Mouse (Mus musculus) neural tube, embryonic 11.5 days (tissue): Measurements from ENCODE around the gene Eif5a. TPM values are rescaled to one million over a fixed set of nuclear protein-coding genes. Genes with fewer than 3 reads are reported as not detected.
"Not testable (repeated sequence)": the region's sequence is repeated elsewhere in the genome, so short reads cannot be mapped to it uniquely, and the experiment has no call there.

Source experiments
- ATAC-seq: fragments of 200-750 bp; cut with Nextera tagmentation; 2 replicates; pipeline ENCODE4 v1.8.0; 2017; ENCODE audit warnings: moderate number of reproducible peaks, mild to moderate bottlenecking, moderate TSS enrichment, moderate library complexity; ENCODE audit not compliant: insufficient read depth, low FRiP score, low TSS enrichment
- DNase-seq: peaks from one replicate; pipeline ENCODE4 v3.0.0-alpha.2; 2015; ENCODE audit warnings: low spot score
- H3K27ac ChIP-seq: fragments of 300-500 bp; sonication (generic); 2 replicates; pipeline ENCODE4 v1.5.1; 2014; ENCODE audit warnings: low read depth, mild to moderate bottlenecking, low read length
- H3K27me3 ChIP-seq: fragments of 300-500 bp; sonication (generic); 2 replicates; pipeline ENCODE4 v1.6.1; 2014; ENCODE audit warnings: mild to moderate bottlenecking, low read length, mixed read lengths; ENCODE audit not compliant: control insufficient read depth, insufficient read depth
- H3K36me3 ChIP-seq: fragments of 300-500 bp; sonication (generic); 2 replicates; pipeline ENCODE4 v1.6.1; 2014; ENCODE audit warnings: mild to moderate bottlenecking, low read length, moderate library complexity, mixed read lengths; ENCODE audit not compliant: control insufficient read depth, insufficient read depth
- H3K4me1 ChIP-seq: fragments of 300-500 bp; sonication (generic); 2 replicates; pipeline ENCODE4 v1.6.1; 2014; ENCODE audit warnings: low read length, mixed read lengths; ENCODE audit not compliant: control insufficient read depth, insufficient read depth
- H3K4me2 ChIP-seq: fragments of 300-500 bp; sonication (generic); 2 replicates; pipeline ENCODE4 v1.6.1; 2014; ENCODE audit warnings: low read depth, mild to moderate bottlenecking, moderate library complexity
- H3K4me3 ChIP-seq: fragments of 300-500 bp; sonication (generic); 2 replicates; pipeline ENCODE4 v1.5.1; 2014; ENCODE audit warnings: low read depth, low read length
- H3K9ac ChIP-seq: fragments of 300-500 bp; sonication (generic); 2 replicates; pipeline ENCODE4 v1.6.1; 2014; ENCODE audit warnings: mild to moderate bottlenecking, low read length
- H3K9me3 ChIP-seq: fragments of 300-500 bp; sonication (generic); 2 replicates; pipeline ENCODE4 v1.6.1; 2016; ENCODE audit warnings: low read length; ENCODE audit not compliant: control insufficient read depth
- WGBS: fragments of 180-500 bp; shearing (Covaris S2); extraction: QIAGEN DNeasy Blood & Tissue Kit; methylation state at CpG from one replicate; pipeline ENCODE4 v1.1.7; 2014; 5-methylcytosine and 5-hydroxymethylcytosine counted together
- polyA plus RNA-seq: library from polyadenylated mRNA; unstranded; fragments of >200 nt; fragmentation: Nextera tagmentation; extraction: Ambion mirVana; gene quantifications from 2 replicates; pipeline ENCODE4 v1.2.1, GENCODE M21; 2014

The Eif5a gene
- polyA plus RNA-seq, 1 experiment from 2014 or later = 1,926 TPM

DNA sequence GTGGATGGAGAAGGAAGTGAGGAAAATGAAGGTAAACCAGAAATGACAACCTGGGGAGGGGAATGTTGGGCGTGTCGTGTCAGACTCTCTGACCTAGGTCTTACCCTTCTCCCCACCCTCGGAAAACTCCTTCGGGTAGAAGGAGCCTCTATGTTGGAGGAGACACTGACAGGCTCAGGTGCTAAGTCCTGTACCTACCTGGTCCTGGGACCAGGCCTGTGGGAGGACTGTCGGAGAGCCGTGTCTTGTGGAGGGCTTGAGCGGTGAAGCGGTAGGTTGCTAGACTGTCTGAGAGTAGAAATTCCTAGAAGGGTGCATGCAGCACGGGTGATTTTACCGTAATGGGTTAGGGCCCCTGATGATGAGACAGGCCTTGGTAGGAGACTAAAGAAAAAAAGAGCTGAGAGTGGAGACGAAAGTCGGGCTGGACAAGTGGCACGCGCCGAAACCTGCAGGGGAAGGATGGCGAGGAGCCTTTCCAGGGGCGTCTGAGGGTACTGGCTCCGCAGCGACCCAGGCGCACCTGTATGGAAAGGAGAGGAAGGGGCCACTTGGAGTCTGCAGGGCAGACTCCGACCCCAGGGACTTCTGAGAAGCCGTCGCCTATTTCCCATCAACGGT lies 43.0 kb upstream of the Eif5a start, which contains the start of gene Cldn7:
Cldn7 (plus strand) TSS at position 130 of the 621 bp plus-strand sequence.
- H3K36me3 ChIP-seq = 0 out of 2 replicates have a peak, but pooled peaks cover 2% of the 10 kb centered on the region
- 14% methylated on average over 24 of the region's 24 CpGs for WGBS
- no peaks in the 10 kb centered on the region for H3K9me3 ChIP-seq
- H3K4me3 ChIP-seq = peak within 1 kb of the TSS; percentile 6; the same call in 1 of the 2 replicates
- ATAC-seq (no peak), DNase-seq (no peak)
- H3K9ac ChIP-seq = no peak within 1 kb of the TSS
- H3K4me1 ChIP-seq = peaks cover 3% of the 10 kb centered on the region; the same call in 1 of the 2 replicates
- H3K27ac ChIP-seq = no peak within 1 kb of the TSS
- peaks cover 57% of the 10 kb centered on the region for H3K27me3 ChIP-seq
- peak within 1 kb of the TSS; percentile 14; the same call in 1 of the 2 replicates for H3K4me2 ChIP-seq

DNA sequence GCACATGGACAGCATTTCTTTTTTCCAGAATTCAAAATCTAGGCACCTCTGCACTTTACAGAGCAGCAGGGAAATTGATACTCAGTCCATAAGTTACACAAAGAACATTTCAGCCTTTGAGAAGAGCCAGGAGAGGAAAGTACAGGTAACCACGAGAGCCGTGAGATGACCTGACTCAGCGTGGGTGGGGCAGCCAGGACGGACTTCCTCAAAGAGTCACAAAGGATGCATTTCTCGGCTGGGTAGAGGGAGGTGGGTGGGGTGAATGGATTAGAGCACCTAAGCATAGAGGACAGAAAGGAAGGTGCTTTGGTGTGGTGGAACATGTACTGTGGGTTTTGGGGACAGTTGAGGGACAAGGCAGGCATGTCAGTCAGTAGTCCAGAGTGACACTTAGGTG lies 40.1 kb upstream of the Eif5a start:
- WGBS = 48% methylated on average over 5 of the region's 5 CpGs
- no peak overlapping the region for H3K9ac ChIP-seq
- no peaks in the 10 kb centered on the region for H3K9me3 ChIP-seq
- H3K27me3 ChIP-seq = peaks cover 46% of the 10 kb centered on the region
- H3K4me1 ChIP-seq = peaks cover 2% of the 10 kb centered on the region; the same call in 1 of the 2 replicates
- no peak overlapping the region for H3K4me3 ChIP-seq
- H3K4me2 ChIP-seq = no peak overlapping the region
- ATAC-seq (no peak), DNase-seq (no peak)
- no peak overlapping the region for H3K27ac ChIP-seq
- no peaks in the 10 kb centered on the region for H3K36me3 ChIP-seq

DNA sequence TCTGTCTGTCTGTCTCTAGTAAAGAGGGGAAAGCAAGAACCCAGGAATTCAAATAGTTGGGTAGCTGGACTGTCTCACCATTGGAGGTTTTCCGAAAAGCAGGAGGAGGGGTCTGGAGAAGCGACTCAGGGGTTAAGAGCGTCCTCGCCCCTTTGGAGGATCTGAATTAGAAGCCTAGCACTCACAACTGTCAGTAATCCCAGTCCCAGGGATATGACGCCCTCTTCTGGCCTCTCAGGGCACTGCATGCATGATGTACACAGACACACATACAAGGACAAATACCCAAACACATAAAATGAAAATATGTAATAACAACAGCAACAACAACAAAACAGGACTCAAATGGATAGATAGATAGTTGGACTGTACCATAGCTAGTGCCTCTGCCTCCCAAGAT lies 38.9 kb upstream of the Eif5a start:
- Histone ChIP-seq H3K27me3 (peaks cover 34% of the 10 kb centered on the region), H3K27ac (no peak overlapping the region), H3K36me3 (no peaks in the 10 kb centered on the region), H3K4me2 (no peak overlapping the region), H3K9me3 (no peaks in the 10 kb centered on the region), H3K9ac (no peak overlapping the region), H3K4me1 (no peaks in the 10 kb centered on the region), H3K4me3 (no peak overlapping the region)
- ATAC-seq (no peak), DNase-seq (no peak)
- 30% methylated on average over 5 of the region's 5 CpGs for WGBS

DNA sequence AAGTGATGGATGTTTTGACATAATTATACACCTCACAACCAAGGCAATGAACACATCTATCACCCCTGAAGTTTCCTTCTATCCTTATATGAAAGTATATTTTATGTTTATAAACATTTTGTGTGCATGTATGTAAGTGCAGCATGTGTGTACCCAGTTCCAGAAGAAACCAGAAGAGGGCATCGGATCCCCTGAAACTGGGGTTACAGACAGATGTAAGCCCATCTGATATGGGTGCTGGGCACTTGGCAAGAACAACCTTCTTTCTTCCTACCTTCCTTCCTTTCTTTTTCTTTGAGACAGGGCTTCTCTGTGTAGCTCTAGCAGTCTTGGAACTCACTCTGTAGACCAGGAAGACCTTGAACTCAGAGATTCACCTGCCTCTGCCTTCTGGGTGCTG lies 34.5 kb upstream of the Eif5a start:
- Histone ChIP-seq H3K4me2 (no peak overlapping the region), H3K36me3 (no peaks in the 10 kb centered on the region), H3K27me3 (no peaks in the 10 kb centered on the region), H3K27ac (no peak overlapping the region), H3K9me3 (no peaks in the 10 kb centered on the region), H3K9ac (no peak overlapping the region), H3K4me3 (no peak overlapping the region), H3K4me1 (no peaks in the 10 kb centered on the region)
- no peak for ATAC-seq
- DNase-seq = no peak
- WGBS = 77% methylated on average over 1 of the region's 1 CpGs

DNA sequence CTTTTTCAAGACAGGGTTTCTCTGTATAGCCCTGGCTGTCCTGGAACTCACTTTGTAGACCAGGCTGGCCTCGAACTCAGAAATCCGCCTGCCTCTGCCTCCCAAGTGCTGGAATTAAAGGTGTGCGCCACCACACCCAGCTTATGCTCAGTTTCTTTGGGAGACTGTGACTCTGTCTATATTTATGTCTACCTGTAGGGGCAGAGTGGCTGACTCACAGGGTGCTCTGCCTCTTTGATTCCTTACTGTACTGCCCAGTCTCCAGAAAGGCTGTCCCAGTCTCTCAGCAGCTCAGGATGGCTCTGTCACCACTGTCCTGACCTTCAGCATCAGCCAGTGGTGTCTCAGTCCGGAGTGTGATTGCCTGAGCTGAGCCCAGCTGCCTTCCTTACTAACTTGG lies 33.9 kb upstream of the Eif5a start:
- not testable (repeated sequence) for DNase-seq
- 77% methylated on average over 4 of the region's 4 CpGs for WGBS

DNA sequence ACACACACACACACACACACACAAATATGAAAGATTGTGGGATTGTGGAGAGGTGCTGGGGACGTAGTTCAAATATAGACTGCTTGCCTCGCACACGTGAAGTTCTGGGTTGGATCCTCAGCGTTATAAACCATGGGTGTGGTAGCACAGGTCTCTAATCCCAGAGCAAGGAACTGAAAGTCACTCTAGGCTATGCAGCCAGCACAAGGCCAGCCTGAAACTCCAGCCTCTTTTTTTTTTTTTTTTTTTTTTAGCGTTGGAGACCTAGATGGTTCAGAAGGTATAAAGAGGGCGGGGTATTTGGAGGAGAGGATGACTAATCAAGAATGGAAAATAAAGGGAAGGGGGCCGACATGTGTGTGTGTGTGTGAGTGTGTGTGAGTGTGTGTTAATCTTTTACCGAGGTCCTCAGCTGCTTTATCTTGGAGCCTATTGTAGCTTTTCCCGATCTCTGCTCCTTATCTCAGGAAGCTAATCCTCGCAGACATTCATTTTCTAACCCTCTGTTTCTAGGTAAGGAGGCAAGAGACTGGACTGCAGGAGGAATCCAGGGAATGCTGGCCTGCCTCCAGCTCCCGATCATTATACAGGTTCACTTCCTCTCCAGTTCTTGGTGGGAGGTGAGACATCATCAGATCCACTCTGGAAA lies 31.6 kb upstream of the Eif5a start:
- peaks cover 4% of the 10 kb centered on the region; the same call in 1 of the 2 replicates for H3K4me1 ChIP-seq
- no peak overlapping the region for H3K9ac ChIP-seq
- no peaks in the 10 kb centered on the region for H3K9me3 ChIP-seq
- H3K27me3 ChIP-seq = no peaks in the 10 kb centered on the region
- H3K4me2 ChIP-seq = no peak overlapping the region
- ATAC-seq (no peak), DNase-seq (no peak)
- 71% methylated on average over 11 of the region's 11 CpGs for WGBS
- H3K27ac ChIP-seq = no peak overlapping the region
- no peaks in the 10 kb centered on the region for H3K36me3 ChIP-seq
- H3K4me3 ChIP-seq = no peak overlapping the region

More for the DNA sequence above, 33.9 kb upstream of the Eif5a start:
- not testable (repeated sequence) for H3K4me3 ChIP-seq, H3K4me1 ChIP-seq, H3K9me3 ChIP-seq, ATAC-seq, H3K27ac ChIP-seq, H3K27me3 ChIP-seq, H3K4me2 ChIP-seq, H3K9ac ChIP-seq, H3K36me3 ChIP-seq

DNA sequence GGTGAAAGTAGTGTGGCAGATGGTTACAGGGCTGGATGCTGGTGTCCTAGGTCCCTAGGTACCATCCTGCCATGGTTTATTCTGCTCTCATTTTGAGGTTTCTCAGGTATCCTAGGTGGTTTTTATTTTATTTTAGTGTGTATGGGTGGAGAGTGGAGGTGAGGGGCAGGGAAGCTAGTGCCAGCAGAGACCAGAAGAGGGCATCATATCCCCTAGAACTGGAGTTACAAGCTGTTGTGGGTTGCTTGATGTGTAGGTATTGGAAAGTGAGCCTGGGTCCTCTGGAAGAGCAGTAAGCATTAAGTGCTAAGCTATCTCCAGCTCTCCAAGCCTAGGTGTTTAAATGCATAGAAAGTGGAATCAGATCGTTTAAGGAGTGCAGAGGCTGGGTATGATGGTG lies 30.5 kb upstream of the Eif5a start:
- DNase-seq (no peak), ATAC-seq (no peak)
- no peak overlapping the region for H3K4me3 ChIP-seq
- H3K9ac ChIP-seq = no peak overlapping the region
- WGBS = 48% methylated on average over 1 of the region's 1 CpGs
- no peaks in the 10 kb centered on the region for H3K36me3 ChIP-seq
- H3K4me1 ChIP-seq = peaks cover 5% of the 10 kb centered on the region; the same call in 1 of the 2 replicates
- H3K9me3 ChIP-seq = no peaks in the 10 kb centered on the region
- H3K4me2 ChIP-seq = no peak overlapping the region
- H3K27me3 ChIP-seq = no peaks in the 10 kb centered on the region
- H3K27ac ChIP-seq = no peak overlapping the region

DNA sequence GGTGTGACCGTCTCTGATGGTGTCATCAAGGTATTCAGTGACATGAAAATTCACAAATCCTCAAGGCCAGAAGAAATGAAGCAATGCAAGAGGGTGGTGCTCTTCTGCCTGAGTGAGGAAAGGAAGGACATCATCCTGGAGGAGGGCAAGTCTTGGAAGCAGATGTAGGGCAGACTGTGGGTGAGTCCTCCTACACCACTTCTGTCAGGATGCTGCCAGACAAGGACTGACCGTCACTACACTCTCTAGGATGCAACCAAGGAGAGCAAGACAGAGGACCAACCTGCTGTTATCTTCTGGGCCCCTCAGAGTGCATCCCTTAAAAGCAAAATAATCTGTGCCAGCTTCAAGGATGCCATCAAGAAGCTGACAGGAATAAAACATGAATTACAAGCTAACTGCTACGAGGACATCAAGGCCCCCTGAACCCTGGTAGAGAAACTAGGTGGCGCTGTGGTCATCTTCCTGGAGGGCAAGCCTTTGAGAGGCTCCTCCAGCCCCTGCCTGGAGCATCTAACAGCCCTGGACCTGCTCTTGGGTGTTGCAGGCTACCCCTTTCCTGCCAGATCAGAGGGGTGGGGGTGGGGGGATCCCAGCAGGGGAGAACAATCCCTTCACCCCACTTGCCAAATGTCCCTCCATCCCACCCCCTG lies 29.2 kb upstream of the Eif5a start:
- no peaks in the 10 kb centered on the region for H3K36me3 ChIP-seq
- H3K9me3 ChIP-seq = no peaks in the 10 kb centered on the region
- no peaks in the 10 kb centered on the region for H3K27me3 ChIP-seq
- H3K9ac ChIP-seq = no peak overlapping the region
- no peak overlapping the region for H3K4me2 ChIP-seq
- H3K27ac ChIP-seq = no peak overlapping the region
- WGBS = 43% methylated on average over 4 of the region's 4 CpGs
- H3K4me3 ChIP-seq = no peak overlapping the region
- ATAC-seq = no peak
- peaks cover 5% of the 10 kb centered on the region; the same call in 1 of the 2 replicates for H3K4me1 ChIP-seq
- no peak for DNase-seq
